Comparison of ENCODE assay signal across 14 mouse cellular contexts in the genomic region with DNA sequence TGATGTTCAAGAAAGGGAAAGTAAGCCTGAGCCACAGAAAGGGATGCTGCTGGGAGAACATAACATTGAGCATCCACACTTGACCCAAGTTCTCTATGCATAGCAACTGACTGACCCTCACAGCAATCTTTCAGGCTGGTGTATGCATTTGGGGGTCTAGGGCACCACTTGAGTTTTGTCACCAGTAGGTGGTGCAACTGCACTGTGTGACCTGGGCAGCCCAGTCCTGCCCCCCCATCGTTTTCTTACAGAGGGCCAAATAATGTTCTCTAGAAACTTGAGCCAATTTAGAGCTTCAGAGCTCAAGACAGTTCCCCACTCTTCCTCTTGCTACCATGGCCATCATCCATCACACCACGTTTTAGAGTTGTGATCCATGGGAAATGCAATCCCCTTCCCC. TPM values are rescaled to one million over a fixed set of nuclear protein-coding genes. Genes with fewer than 3 reads are reported as not detected.
DNase-seq lines count a peak whose midpoint lies in the region; ATAC-seq and TF ChIP-seq lines count a peak whose summit lies in the region.
"Had no signal": no experiment of that assay in that cellular context is flagged by ENCODE, and none has a peak within 500 bp of the region (broad histone marks: within the 10 kb centered on the region; RNA-seq: fewer than 3 reads in every experiment).

No protein-coding gene starts in this region.

- no peaks in the 10 kb centered on the region for H3K9me3 ChIP-seq in forebrain, embryonic 14.5 days (replicated peaks; ENCODE audit: control insufficient read depth, low read length)
- peaks cover 12% of the 10 kb centered on the region; the same call in 1 of the 2 replicates for H3K9me3 ChIP-seq in forebrain, embryonic 10.5 days
- no peaks in the 10 kb centered on the region for H3K9me3 ChIP-seq in MEL (replicated peaks; ENCODE audit: insufficient read depth, low read length)
- H3K9me3 ChIP-seq: stomach, embryonic 15.5 days had no signal

- TF ChIP-seq POLR2A in MEL (IDR thresholded peaks at IDR 0.05; ENCODE audit: control insufficient read depth in 1 of 2, insufficient read depth in 1 of 2, low read depth in 1 of 2, low read length in 2 of 2, poor library complexity in 1 of 2): no peak

- H3K36me3 ChIP-seq in forebrain, embryonic 14.5 days (ENCODE audit: control insufficient read depth, insufficient read depth, low read length): peaks cover 27% of the 10 kb centered on the region
- H3K36me3 ChIP-seq in forebrain, embryonic 10.5 days (replicated peaks): peaks cover 57% of the 10 kb centered on the region
- H3K36me3 ChIP-seq in MEL (ENCODE audit: control insufficient read depth in 1 of 2, insufficient read depth in 2 of 2, low read length in 2 of 2): no peaks in the 10 kb centered on the region

- peak; percentile 15 for TF ChIP-seq RAD21 in MEL (IDR thresholded peaks at IDR 0.05; ENCODE audit: low read depth, low read length)

- peak; percentile 14 for DNase-seq in forebrain, embryonic 14.5 days (ENCODE audit: low spot score)
- no peak for DNase-seq in forebrain, embryonic 10.5 days (ENCODE audit: extremely low spot score, low spot score)
- DNase-seq in kidney, postnatal 4 days: peak; percentile 32 to 46
- no peak for DNase-seq in kidney, adult 11 months
- DNase-seq in MEL (ENCODE audit: low read depth, low spot score): peak; percentile 7
- peak; percentile 50 for DNase-seq in lung, postnatal 10 days
- no peak for DNase-seq in natural killer cell, adult 2 months (ENCODE audit: low spot score in 2 of 2)
- no peak for DNase-seq in adrenal gland, adult (ENCODE audit: inconsistent age in 2 of 2, low spot score in 1 of 2)
- DNase-seq: right cerebral cortex, adult 18-20 months had no signal

- H3K27ac ChIP-seq in forebrain, embryonic 14.5 days (ENCODE audit: low read depth, low read length): no peak overlapping the region
- no peak overlapping the region for H3K27ac ChIP-seq in forebrain, embryonic 10.5 days
- no peak overlapping the region for H3K27ac ChIP-seq in MEL (ENCODE audit: control insufficient read depth, low read depth, low read length)
- H3K27ac ChIP-seq: stomach, embryonic 15.5 days had no signal

- no peak for TF ChIP-seq EP300 in MEL (IDR thresholded peaks at IDR 0.05; ENCODE audit: low read depth in 1 of 2, low read length in 2 of 2)

- no peak for ATAC-seq in forebrain, embryonic 14.5 days

- TF ChIP-seq CTCF in MEL (IDR thresholded peaks at IDR 0.05 in 2 of 3, conservative IDR thresholded peaks at IDR 0.05 in 1 of 3; ENCODE audit: control insufficient read depth in 1 of 3, insufficient read depth in 1 of 3, low read depth in 2 of 3, low read length in 3 of 3, poor library complexity in 1 of 3, severe bottlenecking in 1 of 3): peak; percentile 6 to 33 (median 25); a peak in 4 of 6 replicates

- 36% methylated on average over 2 of the region's 2 CpGs for WGBS in forebrain, embryonic 14.5 days
- WGBS in forebrain, embryonic 10.5 days: 49% methylated on average over 2 of the region's 2 CpGs

- no peaks in the 10 kb centered on the region for H3K4me1 ChIP-seq in forebrain, embryonic 14.5 days (ENCODE audit: control insufficient read depth, insufficient read depth, low read length)
- no peaks in the 10 kb centered on the region for H3K4me1 ChIP-seq in forebrain, embryonic 10.5 days
- H3K4me1 ChIP-seq in MEL (ENCODE audit: control insufficient read depth in 1 of 2, insufficient read depth in 2 of 2, low read length in 2 of 2): no peaks in the 10 kb centered on the region
- H3K4me1 ChIP-seq: stomach, embryonic 15.5 days had no signal

- no peak overlapping the region for H3K4me3 ChIP-seq in forebrain, embryonic 14.5 days (ENCODE audit: low read depth, low read length)
- H3K4me3 ChIP-seq in forebrain, embryonic 10.5 days: no peak overlapping the region
- no peak overlapping the region for H3K4me3 ChIP-seq in MEL (ENCODE audit: control insufficient read depth in 1 of 2, insufficient read depth in 1 of 2, low read depth in 2 of 2, low read length in 2 of 2)
- H3K4me3 ChIP-seq: stomach, embryonic 15.5 days had no signal

- H3K79me2 ChIP-seq in MEL (ENCODE audit: control insufficient read depth, insufficient read depth, low read length, poor library complexity): no peaks in the 10 kb centered on the region

- no peak overlapping the region for H3K9ac ChIP-seq in forebrain, embryonic 14.5 days (ENCODE audit: low read length)
- no peak overlapping the region for H3K9ac ChIP-seq in MEL (ENCODE audit: control insufficient read depth, low read depth, low read length, poor library complexity, severe bottlenecking)
- H3K9ac ChIP-seq: stomach, embryonic 15.5 days had no signal

- no peaks in the 10 kb centered on the region for H3K27me3 ChIP-seq in forebrain, embryonic 14.5 days (replicated peaks; ENCODE audit: control insufficient read depth, insufficient read depth, low read length)
- no peaks in the 10 kb centered on the region for H3K27me3 ChIP-seq in forebrain, embryonic 10.5 days (ENCODE audit: poor library complexity, severe bottlenecking)
- H3K27me3 ChIP-seq in MEL (ENCODE audit: control insufficient read depth in 1 of 2, insufficient read depth in 2 of 2, low read length in 2 of 2): no peaks in the 10 kb centered on the region
- H3K27me3 ChIP-seq: stomach, embryonic 15.5 days had no signal

- no peak overlapping the region for H3K4me2 ChIP-seq in forebrain, embryonic 14.5 days (ENCODE audit: low read length)
- H3K4me2 ChIP-seq: stomach, embryonic 15.5 days had no signal

TF ChIP-seq in MEL, 35 proteins besides CTCF, POLR2A, EP300 and RAD21:
- TF ChIP-seq MEF2A (IDR thresholded peaks at IDR 0.05; ENCODE audit: extremely low read depth, insufficient replicate concordance, low read depth, low read length, poor library complexity, severe bottlenecking): no peak
- 0 out of 2 replicates have a peak, but pooled peaks have one; percentile 10 for TF ChIP-seq SMC3 (IDR thresholded peaks at IDR 0.05; ENCODE audit: low read depth, low read length)
- no peak for TF ChIP-seq GATA1 (IDR thresholded peaks at IDR 0.05; ENCODE audit: low read depth, low read length)
- no peak for TF ChIP-seq ZNF384 (IDR thresholded peaks at IDR 0.05; ENCODE audit: low read depth, low read length)
- no peak for TF ChIP-seq BHLHE40 (IDR thresholded peaks at IDR 0.05; ENCODE audit: borderline replicate concordance, low read depth, low read length)
- TF ChIP-seq CHD2 (IDR thresholded peaks at IDR 0.05; ENCODE audit: low read length): no peak

RNA-seq across cellular contexts. Expression of gene Dzip1l, which starts 42.3 kb away (rescaled TPM):
- 6.4 and 7.2 TPM in 2 replicates for polyA plus RNA-seq in forebrain, embryonic 14.5 days (2014; fragmentation: Nextera tagmentation; extraction: Ambion mirVana)
- 28.2 and 30.7 TPM in 2 replicates for polyA plus RNA-seq in forebrain, embryonic 10.5 days (2016; fragmentation: Nextera tagmentation; extraction: Ambion mirVana)
- not detected in 2 replicates for total RNA-seq in MEL (2012; rRNA removed)
- not detected for polyA plus RNA-seq in MEL (2012; ENCODE audit: insufficient read depth in 1 of 2, insufficient read length in 2 of 2, low read depth in 1 of 2, low replicate concordance in 2 of 2, missing spikeins in 1 of 2)
- total RNA-seq: megakaryocyte progenitor cell, adult 5-6 weeks had no signal

RNA-seq across cellular contexts. Expression of gene Cldn18, which starts 45.5 kb away (rescaled TPM):
- polyA plus RNA-seq in forebrain, embryonic 14.5 days (2014; fragmentation: Nextera tagmentation; extraction: Ambion mirVana): not detected in 2 replicates
- 0.16 TPM in 1 of 2 replicates, not detected in the other for polyA plus RNA-seq in forebrain, embryonic 10.5 days (2016; fragmentation: Nextera tagmentation; extraction: Ambion mirVana)
- not detected in 2 replicates for total RNA-seq in MEL (2012; rRNA removed)
- polyA plus RNA-seq in MEL (2012; ENCODE audit: insufficient read depth in 1 of 2, insufficient read length in 2 of 2, low read depth in 1 of 2, low replicate concordance in 2 of 2, missing spikeins in 1 of 2): not detected
- total RNA-seq: adrenal gland, postnatal 4 days; left cerebral cortex, postnatal 25 days; megakaryocyte progenitor cell, adult 5-6 weeks had no signal
- polyA plus RNA-seq: heart, embryonic 14.5 days had no signal

RNA-seq across cellular contexts. Expression of gene A4gnt, which starts 59.3 kb away (rescaled TPM):
- polyA plus RNA-seq in forebrain, embryonic 14.5 days (2014; fragmentation: Nextera tagmentation; extraction: Ambion mirVana): not detected in 2 replicates
- not detected in 2 replicates for polyA plus RNA-seq in forebrain, embryonic 10.5 days (2016; fragmentation: Nextera tagmentation; extraction: Ambion mirVana)
- 0.04 TPM in 1 of 2 replicates, not detected in the other for total RNA-seq in MEL (2012; rRNA removed)
- polyA plus RNA-seq in MEL (2012; ENCODE audit: insufficient read depth in 1 of 2, insufficient read length in 2 of 2, low read depth in 1 of 2, low replicate concordance in 2 of 2, missing spikeins in 1 of 2): not detected
- total RNA-seq: megakaryocyte progenitor cell, adult 5-6 weeks had no signal
- polyA plus RNA-seq: heart, embryonic 14.5 days had no signal

Comparison
In these comparisons a context has a peak if more than half of its experiments do, and no peak if none do; other contexts are left out.
1. DNase-seq: peak in forebrain, embryonic 14.5 days (single experiment), kidney, postnatal 4 days (2 of 2), MEL (single experiment) and lung, postnatal 10 days (single experiment); none in forebrain, embryonic 10.5 days (single experiment), kidney, adult 11 months (single experiment), natural killer cell, adult 2 months (0 of 2) and adrenal gland, adult (0 of 2).